Mouse (Mus musculus) erythroid progenitor cell, adult 5-6 weeks (primary cell): ENCODE measurements around the gene Fam163b. TPM values are rescaled to one million over a fixed set of nuclear protein-coding genes. Genes with fewer than 3 reads are reported as not detected.

Experiments
- ATAC-seq: replicated peaks from 2 replicates; pipeline ENCODE4 v1.8.0; 2016; ENCODE audit warnings: moderate number of reproducible peaks, mild to moderate bottlenecking, moderate TSS enrichment, inconsistent platforms; ENCODE audit not compliant: poor library complexity, low FRiP score, severe bottlenecking
- total RNA-seq, 2 experiments: library from RNA; stranded (forward) in 1 of 2; stranded (reverse) in 1 of 2; fragments of 150-400 nt in 1 of 2; fragments of 186-747, 209-891 nt in 1 of 2; gene quantifications; 2 replicates each; pipeline versions ENCODE4 v1.2.3 to v1.2.4; 2015 to 2017; ENCODE audit warnings: low replicate concordance in 2 of 2

Gene Fam163b
- total RNA-seq, 2 experiments from 2014 or later = not detected

DNA sequence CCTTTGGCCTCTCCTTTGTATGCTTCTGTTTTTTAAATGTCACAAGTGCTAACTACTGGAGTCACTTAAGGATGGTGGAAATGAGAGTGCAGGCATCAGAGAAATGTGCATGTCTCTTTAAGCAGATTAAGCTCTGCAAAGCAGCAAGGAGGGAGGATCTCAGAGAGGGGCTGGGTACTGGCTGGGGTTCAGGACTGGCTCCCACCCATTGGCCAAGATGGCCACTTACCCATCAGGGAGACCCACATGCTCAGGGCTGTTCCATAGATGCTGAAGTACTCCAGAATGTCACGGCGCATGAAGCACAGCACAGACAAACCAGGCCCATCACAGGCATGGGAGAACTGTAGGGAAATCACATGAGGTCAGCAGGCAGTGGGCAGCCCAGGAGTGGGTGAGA, 75.2 kb downstream of the Fam163b start:
- ATAC-seq = no peak

Other genes with a start within 250 kb of the Fam163b start
- gene Surf6, start 239.6 kb downstream of the Fam163b start, total RNA-seq (2015; ENCODE audit: low replicate concordance) = 1.4 and 2.1 TPM in 2 replicates
- 3.5 and 6.3 TPM in 2 replicates for gene Surf6, start 239.6 kb downstream of the Fam163b start, total RNA-seq (2017; ENCODE audit: low replicate concordance)
- 0.84 and 5.4 TPM in 2 replicates for gene Med22, start 231.8 kb downstream of the Fam163b start, total RNA-seq (2015; ENCODE audit: low replicate concordance)
- gene Med22, start 231.8 kb downstream of the Fam163b start, total RNA-seq (2017; ENCODE audit: low replicate concordance) = 2.6 and 9.0 TPM in 2 replicates
- 717 and 721 TPM in 2 replicates for gene Rpl7a, start 231.7 kb downstream of the Fam163b start, total RNA-seq (2015; ENCODE audit: low replicate concordance)
- gene Rpl7a, start 231.7 kb downstream of the Fam163b start, total RNA-seq (2017; ENCODE audit: low replicate concordance) = 417 and 478 TPM in 2 replicates
- 6.5 and 7.1 TPM in 2 replicates for gene Surf2, start 226.1 kb downstream of the Fam163b start, total RNA-seq (2015; ENCODE audit: low replicate concordance)
- gene Surf2, start 226.1 kb downstream of the Fam163b start, total RNA-seq (2017; ENCODE audit: low replicate concordance) = 5.3 and 11.8 TPM in 2 replicates
- 41.1 and 42.3 TPM in 2 replicates for gene Surf1, start 226.0 kb downstream of the Fam163b start, total RNA-seq (2015; ENCODE audit: low replicate concordance)
- gene Surf1, start 226.0 kb downstream of the Fam163b start, total RNA-seq (2017; ENCODE audit: low replicate concordance) = 13.5 and 16.5 TPM in 2 replicates
- 16.6 and 38.6 TPM in 2 replicates for gene Surf4, start 208.6 kb downstream of the Fam163b start, total RNA-seq (2015; ENCODE audit: low replicate concordance)
- 14.9 and 17.2 TPM in 2 replicates for gene Surf4, start 208.6 kb downstream of the Fam163b start, total RNA-seq (2017; ENCODE audit: low replicate concordance)
- gene Stkld1, start 208.4 kb downstream of the Fam163b start, total RNA-seq (2015; ENCODE audit: low replicate concordance) = not detected in 2 replicates
- gene Stkld1, start 208.4 kb downstream of the Fam163b start, total RNA-seq (2017; ENCODE audit: low replicate concordance) = not detected in 2 replicates
- gene Rexo4, start 178.1 kb downstream of the Fam163b start, total RNA-seq (2015; ENCODE audit: low replicate concordance) = 21.8 and 27.4 TPM in 2 replicates
- gene Rexo4, start 178.1 kb downstream of the Fam163b start, total RNA-seq (2017; ENCODE audit: low replicate concordance) = 28.0 and 58.3 TPM in 2 replicates
- gene Adamts13, start 169.1 kb downstream of the Fam163b start, total RNA-seq (2015; ENCODE audit: low replicate concordance) = not detected in 2 replicates
- gene Adamts13, start 169.1 kb downstream of the Fam163b start, total RNA-seq (2017; ENCODE audit: low replicate concordance) = not detected in 2 replicates
- gene Cacfd1, start 132.6 kb downstream of the Fam163b start, total RNA-seq (2015; ENCODE audit: low replicate concordance) = 4.0 and 6.7 TPM in 2 replicates
- 1.1 and 2.1 TPM in 2 replicates for gene Cacfd1, start 132.6 kb downstream of the Fam163b start, total RNA-seq (2017; ENCODE audit: low replicate concordance)
- 1.4 TPM in 1 of 2 replicates, not detected in the other for gene Slc2a6, start 114.5 kb downstream of the Fam163b start, total RNA-seq (2015; ENCODE audit: low replicate concordance)
- gene Slc2a6, start 114.5 kb downstream of the Fam163b start, total RNA-seq (2017; ENCODE audit: low replicate concordance) = 0.68 and 2.2 TPM in 2 replicates
- gene Mymk, start 70.3 kb downstream of the Fam163b start, total RNA-seq (2015; ENCODE audit: low replicate concordance) = not detected in 2 replicates
- not detected in 2 replicates for gene Mymk, start 70.3 kb downstream of the Fam163b start, total RNA-seq (2017; ENCODE audit: low replicate concordance)
- not detected in 2 replicates for gene Adamtsl2, start 63.1 kb downstream of the Fam163b start, total RNA-seq (2015; ENCODE audit: low replicate concordance)
- gene Adamtsl2, start 63.1 kb downstream of the Fam163b start, total RNA-seq (2017; ENCODE audit: low replicate concordance) = not detected in 2 replicates
- gene Dbh, start 22.7 kb upstream of the Fam163b start, total RNA-seq (2015; ENCODE audit: low replicate concordance) = not detected in 2 replicates
- gene Dbh, start 22.7 kb upstream of the Fam163b start, total RNA-seq (2017; ENCODE audit: low replicate concordance) = not detected in 2 replicates
- gene Sardh, start 105.8 kb upstream of the Fam163b start, total RNA-seq (2015; ENCODE audit: low replicate concordance) = not detected in 2 replicates
- not detected in 2 replicates for gene Sardh, start 105.8 kb upstream of the Fam163b start, total RNA-seq (2017; ENCODE audit: low replicate concordance)